Mouse (Mus musculus) lung, postnatal 10 days (tissue): Measurements from ENCODE around the gene Lcn4.
A peak's percentile ranks its signal among the peaks of the same experiment; 100 is the strongest.

ENCODE experiments used
- DNase-seq: peaks from one replicate; pipeline ENCODE4 v3.0.0; 2021

The Lcn4 gene

DNA sequence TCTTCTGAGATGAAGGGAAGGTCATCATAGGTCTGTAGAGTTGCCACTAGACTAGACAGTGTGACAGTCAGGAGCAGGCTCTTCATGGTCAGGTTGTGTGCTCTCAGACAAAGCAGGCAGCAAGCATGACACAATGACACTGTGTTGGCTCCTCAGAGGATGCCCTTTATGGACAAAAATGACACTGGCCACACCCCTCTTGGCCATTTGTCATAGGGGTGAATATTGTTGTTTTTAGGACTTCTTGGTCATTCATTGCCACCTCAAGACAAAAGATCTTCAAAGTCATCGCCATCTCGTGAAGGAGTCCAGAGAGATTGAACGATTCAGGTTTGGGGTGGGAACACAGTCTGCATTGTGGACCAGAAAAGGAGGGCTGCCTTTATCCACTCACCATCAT lies at the start of gene Lcn4:
Gene Lcn4 (minus strand): TSS at position 101 of the 400 bp plus-strand sequence.
- DNase-seq = no peak

DNA sequence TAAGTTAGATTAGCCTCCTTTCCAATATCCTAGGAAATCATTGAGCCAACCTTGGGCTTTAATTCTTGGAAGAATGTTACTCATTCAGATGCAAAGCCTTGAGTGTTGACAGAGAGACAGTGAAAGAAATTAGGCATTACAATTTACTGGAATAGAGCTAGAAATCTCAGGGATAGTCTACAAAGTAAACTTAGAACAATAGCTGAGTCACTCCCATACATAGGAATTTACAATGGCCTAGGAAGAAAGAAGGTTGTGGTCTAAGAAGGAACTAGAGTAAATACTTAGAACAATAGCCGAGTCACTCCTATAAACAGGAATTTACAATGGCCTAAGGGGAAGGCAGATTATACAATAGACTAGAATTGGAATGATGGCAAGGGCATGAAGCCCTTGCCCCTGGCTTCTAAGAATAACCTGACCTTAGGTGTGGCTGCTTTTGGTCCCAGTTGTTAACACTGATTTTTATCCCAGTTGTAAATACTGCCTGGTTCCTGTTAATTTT lies 15.1 kb upstream of the Lcn4 start:
- no peak for DNase-seq

DNA sequence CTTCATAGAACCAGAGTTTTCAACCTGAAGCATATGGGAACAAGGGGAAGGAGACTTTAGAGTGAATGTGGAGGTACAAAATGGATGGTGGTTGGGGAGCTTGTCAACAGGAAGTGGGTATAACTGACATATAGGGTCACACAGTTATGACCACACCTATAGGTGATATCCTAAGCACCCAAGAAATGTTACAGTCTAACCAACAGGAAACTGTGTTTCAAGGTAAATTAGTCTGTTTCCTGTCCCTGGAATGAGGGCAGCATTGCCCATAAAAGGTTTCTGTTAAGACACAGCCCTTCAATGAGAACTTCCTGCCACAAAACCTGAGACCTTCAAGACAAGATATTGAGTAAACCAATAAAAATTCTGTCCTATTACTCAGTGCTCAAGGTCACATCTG lies 2.3 kb downstream of the Lcn4 start:
- no peak for DNase-seq

DNA sequence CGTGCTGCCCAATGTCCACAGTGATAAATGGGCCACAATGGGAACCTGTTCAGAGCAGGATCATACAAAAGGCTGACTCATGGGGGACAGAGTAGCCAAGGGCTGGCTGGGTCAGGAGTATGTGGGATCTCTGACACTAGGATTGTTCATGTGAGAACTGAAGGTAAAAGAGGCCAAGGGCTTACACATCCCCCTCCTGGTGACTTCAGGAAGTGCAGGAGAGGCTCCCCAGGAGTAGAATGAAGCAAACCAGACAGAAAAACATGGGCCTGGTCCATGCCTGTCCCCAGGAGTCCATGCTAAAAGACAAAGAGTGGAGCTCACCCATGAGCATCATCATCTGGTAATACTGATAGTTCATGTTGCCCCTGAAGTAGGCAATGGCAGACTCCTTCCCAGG lies 7.5 kb downstream of the Lcn4 start:
- DNase-seq = peak; percentile 76

DNA sequence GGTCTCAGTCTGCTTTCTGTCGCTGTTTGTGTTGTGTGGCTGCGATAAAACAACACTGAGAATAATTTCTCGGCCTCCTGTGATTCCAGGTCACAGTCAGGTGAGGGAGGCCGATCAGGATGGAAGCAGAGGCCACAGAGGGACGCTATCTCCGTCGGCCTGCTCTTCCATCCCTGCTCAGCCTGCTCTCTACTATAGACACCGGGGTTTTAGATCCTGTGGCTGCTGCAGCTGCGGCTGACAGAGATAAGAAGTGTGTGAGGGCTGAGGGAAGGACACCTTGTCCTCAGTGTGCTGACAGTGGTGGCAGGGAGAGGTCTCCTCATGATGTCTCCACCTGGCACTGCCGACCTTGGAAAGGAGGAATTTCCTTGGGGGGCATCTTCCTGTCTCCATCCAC lies 8.0 kb downstream of the Lcn4 start:
- no peak for DNase-seq

DNA sequence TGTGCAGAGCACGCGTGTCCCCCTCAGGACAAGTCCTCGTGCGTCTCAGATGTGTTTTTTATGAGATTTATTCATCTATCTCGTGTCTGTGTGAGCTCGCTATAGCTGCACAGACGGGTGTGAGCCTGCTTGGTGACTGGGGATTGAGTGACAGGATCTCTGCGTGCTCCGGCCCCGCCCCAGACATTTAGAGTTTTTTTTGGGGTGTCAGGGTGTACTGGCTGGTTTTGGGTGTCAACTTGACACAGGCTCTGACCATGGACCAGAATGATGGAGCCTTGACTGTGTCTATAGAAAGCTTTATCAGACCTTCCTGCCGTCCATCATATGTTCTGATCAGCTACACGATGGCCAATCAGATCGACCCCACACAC lies 8.6 kb downstream of the Lcn4 start:
- DNase-seq = no peak

DNA sequence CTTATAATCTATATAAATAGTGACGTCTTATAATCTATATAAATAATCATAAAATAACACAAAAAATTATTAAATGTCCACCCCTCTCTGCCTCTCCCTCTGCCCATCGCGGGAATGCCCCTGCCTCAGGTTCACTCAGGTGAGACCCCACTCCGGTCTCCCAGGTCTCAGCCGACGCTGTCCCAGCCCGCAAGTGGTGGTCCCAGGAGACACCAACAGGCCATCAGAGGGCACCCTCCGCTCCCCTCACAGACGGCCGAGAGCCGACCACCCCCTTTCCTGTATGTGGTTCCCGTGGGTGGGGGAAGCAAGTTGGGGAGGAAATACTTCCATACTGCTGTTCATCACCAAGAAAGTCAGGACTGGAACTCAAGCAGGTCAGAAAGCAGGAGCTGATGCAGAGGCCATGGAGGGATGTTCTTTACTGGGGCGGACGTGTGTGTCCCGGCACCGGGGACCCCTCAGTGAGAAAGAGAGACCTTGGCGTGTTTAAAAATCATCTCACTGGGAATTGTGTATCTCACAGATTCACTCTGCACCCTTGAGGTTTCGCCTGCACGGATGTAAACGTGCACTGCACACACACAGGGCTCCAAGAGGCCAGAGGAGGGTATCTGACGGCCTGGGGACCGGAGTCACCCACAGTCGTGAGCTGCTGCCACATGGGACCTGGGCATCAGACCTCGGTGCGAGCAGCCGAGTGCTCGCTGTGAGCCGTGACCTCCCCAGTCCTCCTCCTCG lies 9.1 kb downstream of the Lcn4 start:
- DNase-seq = no peak

DNA sequence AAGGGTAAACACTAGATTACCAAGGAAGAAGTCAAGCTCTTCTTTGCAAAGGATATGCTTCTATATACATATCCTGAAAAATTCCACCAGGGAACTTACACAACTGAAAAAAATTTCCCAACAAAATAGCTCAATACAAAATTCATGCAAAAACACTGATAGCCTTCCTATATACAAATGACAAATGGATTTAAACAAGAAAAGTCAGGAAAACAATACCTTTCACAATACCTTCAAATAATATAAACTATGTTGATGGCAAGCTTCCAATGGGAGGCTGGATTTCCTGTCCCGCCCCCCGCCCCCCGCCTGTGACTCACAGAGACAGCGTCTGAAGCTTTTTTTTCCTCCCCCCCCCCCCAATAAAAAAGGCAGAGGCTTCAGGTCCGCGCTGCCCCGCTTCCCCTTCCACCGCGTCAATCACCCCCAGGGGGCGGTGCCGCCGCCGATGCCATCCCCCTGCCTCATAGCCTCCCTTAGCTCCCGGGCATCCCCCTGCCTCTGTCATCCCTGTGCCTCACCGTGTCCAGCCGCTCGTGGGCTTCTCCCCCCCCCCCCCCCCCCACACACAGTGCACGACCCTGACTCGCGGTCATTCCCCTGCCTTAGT lies 9.8 kb downstream of the Lcn4 start:
- peak; percentile 42 for DNase-seq

DNA sequence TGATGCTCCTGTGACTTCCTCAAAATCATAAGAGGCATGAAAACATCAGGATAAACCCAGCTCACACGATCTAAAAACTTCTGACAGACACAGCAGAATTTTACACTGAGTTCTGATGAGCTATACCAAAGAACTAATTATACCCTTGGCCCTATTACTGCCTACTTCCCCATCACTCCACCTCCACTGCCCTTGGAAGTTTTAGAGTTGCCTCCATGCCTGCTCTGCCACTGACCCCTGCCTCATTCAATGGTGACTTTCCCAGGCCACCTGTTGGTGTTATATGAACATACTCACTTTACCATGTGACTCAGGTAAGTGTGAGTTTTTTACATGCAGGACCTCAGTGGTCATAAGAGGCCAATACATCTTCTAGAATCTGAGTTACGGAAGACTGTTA lies 13.7 kb downstream of the Lcn4 start:
- DNase-seq = no peak

DNA sequence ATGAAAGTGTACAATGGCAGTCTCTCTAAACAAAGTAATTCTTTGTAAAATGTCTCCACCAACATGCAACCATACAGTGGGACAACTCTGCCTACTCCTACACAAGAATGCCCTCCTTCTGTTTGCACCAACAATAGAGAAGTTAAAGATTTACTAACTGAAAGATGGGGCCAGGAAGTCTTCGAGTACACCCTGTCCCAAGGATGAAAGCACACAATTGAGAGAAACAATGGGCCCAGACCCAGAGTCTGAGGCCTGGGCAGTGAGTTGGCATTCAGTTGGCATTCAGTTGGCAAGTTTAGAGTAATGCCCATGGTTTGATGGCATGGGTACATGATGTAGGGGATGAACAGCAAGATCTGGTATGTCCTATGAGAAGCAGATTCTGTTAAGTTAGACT lies 16.4 kb downstream of the Lcn4 start:
- no peak for DNase-seq

DNA sequence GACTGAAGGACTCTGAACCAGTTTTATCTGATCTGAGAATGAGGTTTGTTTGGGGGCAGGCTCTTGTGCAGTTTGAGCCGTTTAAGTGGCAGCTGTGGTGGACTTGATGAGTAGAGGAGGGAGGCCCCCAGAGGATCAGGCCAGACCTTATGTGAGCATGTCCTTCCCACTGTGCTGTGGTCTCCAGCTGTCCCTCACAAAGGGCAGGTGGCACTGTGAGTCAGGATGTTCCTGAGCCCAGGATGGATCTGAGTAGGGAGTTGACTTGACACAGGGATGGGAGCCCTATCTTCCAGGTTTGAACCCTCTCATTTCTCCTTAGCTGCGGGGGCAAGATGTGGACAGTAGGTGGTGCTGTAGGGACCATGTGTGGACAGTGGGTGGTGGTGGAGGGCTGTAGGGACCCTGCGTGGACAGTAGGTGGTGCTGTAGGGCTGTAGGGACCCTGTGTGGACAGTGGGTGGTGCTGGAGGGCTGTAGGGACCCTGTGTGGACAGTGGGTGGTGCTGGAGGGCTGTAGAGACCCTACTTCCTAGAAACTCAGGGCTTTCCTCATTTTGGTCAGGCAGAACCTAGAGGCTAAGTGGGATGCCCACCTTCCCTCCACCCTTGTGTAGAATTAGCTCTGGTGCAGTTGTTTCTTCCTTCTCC lies 24.3 kb downstream of the Lcn4 start:
- peak; percentile 89 for DNase-seq

DNA sequence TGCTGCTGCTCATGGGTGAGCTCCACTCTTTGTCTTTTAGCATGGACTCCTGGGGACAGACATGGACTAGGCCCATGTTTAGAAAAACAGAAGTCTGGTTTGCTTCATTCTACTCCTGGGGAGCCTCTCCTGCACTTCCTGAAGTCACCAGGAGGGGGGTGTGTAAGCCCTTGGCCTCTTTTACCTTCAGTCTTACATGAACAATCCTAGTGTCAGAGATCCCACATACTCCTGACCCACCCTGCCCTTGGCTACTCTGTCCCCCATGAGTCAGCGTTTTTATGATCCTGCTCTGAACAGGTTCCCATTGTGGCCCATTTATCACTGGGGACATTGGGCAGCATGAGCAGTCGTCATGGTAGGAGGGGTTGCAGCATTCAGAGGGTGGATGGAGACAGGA lies 27.1 kb downstream of the Lcn4 start:
- DNase-seq = peak; percentile 62

DNA sequence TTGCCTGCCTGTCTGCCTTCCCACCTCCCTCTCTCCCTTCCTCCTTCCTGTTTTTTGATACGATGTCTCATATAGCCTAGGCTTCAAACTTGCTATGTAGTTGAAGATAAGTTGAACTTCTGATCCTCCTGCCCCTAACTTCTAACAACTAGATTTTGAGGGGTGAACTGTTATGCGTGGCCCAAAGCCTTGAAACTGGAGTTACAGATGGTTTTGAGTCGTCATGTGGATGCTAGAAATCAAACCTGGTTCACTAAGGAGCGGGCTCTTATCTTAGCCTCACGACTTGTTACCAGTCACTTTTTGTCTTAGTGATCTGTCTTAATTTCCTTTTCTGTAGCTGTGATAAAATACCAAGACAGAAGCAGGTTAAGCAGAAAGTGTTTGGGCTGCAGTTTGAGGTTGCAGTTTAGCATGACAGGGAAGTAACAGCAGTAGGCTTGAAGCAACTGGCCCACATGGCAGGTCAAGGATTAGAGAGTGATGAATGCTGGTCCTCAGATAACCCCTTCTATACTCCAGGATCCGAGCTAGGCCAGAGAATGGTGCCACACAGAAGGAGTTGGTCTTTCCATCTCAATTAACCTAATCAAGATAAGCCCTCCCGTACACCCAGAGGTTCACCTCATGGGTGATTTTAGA lies 30.0 kb downstream of the Lcn4 start:
- no peak for DNase-seq

DNA sequence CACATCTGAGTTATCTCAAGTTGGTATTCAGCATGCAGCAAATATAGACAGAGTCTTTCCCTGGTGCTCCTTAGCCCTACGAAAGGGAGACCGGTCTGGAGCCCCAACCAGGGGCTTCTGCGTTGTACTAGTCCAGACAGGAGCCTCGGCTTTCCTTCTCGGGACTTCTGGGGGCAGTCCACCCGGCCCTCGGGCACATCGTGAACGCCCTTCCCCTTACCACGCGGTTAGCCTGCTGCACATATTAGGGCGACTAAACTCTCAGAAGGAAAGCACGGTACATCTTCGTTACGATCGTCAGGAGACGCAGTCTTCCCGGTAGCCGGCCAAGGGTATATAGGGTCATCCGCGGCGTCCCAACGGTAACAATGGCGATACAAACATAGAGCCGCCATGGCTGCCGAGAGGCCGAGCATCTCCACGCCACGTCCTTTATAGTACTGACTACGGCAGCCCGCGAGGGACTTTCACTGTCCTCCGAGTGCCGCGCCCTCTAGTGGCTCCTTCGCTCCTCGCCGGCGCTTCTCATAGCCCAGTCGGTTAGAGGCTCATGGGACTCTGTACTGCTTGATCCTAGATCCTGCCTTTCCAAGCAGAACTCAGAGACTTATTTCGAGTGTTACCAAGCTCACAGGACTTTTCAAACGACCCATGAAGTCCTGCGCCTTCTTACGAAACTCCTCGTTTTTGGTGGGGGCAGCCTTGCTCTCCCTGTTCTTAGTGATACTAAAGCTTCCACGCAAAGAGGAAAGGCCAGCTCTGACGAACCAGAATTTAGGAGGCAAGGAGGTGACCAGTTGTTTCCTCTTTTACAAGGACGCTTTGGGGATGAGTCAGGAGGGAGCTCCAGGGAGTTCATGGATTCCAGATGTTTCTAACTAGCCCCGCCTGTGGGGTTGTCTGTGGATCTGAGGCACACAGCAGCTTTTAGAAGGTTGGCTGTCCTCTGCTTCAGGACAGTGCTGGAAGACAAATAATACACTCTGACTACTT lies 30.9 kb downstream of the Lcn4 start:
- DNase-seq = peak; percentile 98

DNA sequence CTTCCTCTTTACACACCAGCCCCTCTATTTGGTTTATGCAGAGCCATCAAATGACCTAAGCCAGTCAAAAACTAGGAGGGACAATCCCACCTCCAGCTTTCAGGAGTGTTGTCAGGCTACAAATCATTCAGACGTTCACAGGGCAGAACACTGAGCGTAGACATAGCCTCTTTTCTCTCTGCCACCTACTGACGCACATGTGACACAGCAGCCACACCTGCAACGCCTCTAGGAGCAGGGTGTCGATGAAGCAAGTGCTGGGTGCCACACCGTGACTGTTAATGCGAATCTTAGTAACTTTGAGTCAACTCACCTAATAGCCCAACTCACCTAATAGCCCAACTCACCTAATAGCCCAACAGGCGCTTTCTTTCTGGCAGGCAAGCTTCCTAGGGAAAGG lies 32.0 kb downstream of the Lcn4 start:
- DNase-seq = peak; percentile 67

DNA sequence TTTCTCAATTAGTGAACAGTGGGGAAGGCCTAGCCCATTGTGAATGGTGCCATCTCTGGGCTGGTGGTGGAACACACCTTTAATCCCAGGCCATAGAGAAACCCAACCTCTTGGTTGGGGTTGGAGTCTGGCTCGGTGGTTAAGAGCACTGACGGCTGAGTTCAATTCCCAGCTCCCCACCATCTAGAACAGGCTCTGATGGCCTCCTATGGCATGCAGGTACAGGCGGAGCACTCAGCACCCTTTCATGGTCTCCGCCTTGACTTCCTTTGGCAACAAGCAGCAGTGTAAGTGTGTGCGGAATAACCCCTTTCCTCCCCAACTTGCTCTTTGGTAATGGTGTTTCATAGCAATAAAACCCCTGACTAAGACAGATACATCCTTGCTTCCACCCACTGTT lies 32.5 kb downstream of the Lcn4 start:
- no peak for DNase-seq

DNA sequence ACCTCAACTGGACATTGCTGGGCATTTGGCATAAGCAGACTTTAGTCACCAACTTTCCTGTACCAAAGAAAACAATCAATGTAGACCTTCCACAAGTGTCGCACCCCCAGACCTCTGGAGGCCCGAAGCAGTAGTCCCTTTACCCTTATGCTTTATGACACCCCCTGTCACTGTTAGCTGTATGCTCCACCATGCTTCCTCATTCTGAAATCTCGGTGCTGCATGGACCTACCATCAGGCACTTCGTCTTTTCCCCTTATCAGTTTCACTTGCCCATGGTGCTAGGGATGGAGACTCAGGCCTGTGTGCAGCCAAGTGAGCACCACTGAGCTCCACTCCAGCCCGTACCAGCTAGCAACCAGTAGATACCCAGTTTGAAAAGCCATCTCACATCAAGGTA lies 33.0 kb downstream of the Lcn4 start:
- DNase-seq = no peak

DNA sequence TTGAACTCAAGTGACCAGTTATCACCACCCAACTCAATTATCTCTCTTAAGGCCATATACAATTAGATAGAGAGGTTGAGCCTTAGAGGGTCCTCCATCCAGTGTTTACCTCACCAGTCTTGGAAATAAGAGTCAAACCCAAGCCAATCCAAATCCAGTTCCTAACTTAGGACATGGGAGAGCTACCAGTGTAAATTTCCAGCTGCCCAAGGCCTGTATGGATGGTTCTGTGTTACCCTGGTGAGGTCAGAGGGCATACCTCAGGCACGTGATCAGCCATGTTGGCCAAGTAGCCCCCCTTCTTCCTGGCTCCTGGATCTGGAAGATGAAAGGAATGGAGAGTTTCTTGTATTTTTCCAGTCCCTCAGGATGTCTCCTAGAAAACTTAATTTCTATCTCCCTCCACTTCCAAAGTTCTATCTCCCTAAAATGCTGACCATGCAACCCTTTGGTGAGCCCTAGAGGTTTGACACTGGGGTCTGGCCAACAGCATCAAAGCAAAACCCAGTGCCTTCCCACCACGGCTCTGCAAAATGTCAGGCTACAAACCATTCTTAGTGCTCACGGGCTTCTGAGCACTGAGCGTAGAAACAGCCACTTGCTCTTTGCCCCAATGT lies 33.7 kb downstream of the Lcn4 start:
- no peak for DNase-seq

DNA sequence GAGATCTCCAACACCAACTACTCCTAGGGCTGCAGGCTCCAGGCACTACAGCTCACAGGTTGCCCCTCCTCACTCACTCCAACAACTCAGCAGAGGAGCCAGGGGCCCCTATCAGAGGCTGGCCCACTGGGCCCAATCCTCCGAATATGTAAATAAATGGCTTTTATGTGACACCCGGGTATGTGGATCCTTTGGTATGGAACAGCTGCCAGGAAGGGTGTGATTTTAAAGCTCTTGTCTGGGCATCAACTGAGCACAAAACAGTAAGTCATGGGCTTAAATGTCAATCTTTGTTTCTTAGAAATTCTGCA lies 34.8 kb downstream of the Lcn4 start:
- no peak for DNase-seq

DNA sequence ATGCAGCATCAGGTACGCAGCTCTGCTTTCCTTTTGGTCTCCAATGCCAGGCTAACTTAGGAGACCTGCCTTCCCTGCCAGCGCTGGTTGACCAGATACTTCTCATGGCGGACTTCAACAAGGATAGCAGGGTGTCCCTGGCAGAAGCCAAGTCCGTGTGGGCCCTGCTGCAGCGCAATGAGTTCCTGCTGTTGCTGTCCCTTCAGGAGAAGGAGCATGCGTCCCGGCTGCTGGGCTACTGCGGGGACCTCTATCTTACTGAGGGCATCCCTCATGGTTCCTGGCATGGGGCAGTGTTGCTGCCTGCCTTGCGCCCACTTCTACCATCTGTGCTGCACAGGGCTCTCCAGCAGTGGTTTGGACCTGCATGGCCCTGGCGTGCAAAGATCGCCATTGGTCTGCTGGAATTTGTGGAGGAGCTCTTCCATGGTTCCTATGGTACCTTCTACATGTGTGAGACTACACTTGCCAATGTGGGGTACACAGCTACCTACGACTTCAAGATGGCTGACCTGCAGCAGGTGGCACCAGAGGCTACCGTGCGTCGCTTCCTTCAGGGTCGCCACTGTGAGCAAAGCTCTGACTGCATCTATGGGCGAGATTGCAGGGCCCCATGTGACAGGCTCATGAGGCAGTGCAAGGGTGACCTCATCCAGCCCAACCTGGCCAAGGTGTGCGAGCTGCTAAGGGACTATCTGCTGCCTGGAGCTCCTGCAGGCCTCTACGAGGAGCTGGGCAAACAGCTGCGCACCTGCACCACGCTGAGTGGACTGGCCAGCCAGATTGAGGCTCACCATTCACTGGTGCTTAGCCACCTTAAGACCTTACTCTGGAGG lies 35.4 kb downstream of the Lcn4 start:
- no peak for DNase-seq
